Mouse (Mus musculus) Muller cell, postnatal 12 days (primary cell): ENCODE data around the gene Dapk2.

Source experiments
- DNase-seq: peaks from one replicate; pipeline ENCODE4 v3.0.0-alpha.2; 2015; ENCODE audit errors: inconsistent ontology term

Dapk2 gene

DNA sequence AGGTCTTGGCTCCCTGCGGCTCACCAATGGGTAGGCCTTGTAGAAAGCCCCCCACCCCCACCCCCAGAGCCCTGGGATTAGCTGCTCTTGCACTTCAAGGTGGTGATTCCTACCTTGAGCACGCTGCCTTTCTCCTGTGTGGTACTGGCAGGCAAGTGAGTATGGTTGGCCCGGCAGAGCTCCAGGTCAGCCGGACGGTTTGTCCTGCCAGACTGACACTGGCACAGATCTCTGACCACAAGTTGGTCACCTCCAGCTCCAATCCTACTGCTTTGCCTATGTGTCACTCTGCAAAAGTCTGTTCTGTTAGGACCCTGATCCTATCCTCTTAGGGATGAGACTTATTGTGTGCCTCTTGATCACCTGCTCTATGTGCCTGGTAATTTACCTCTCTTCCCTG, 26.5 kb downstream of the Dapk2 start:
- DNase-seq = no peak

DNA sequence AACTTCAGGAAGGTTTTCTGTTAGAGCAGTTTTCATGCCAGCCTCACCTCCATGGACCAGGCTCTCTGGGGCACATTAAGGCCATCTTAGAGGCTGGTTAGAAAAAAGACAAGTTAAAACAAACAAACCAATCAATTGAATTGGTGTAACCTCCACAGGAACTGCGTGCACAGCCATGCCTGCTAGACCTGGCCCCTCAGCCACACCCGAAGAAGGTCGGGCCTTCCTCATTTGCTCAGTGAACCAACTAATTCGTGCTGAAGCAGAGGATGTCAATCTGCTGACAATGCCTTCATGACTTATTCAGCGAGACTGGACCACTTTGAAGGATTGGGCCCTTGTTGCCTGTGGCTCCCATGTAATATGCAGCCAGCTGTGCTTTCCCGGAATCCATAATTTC, 28.4 kb downstream of the Dapk2 start:
- DNase-seq = no peak

DNA sequence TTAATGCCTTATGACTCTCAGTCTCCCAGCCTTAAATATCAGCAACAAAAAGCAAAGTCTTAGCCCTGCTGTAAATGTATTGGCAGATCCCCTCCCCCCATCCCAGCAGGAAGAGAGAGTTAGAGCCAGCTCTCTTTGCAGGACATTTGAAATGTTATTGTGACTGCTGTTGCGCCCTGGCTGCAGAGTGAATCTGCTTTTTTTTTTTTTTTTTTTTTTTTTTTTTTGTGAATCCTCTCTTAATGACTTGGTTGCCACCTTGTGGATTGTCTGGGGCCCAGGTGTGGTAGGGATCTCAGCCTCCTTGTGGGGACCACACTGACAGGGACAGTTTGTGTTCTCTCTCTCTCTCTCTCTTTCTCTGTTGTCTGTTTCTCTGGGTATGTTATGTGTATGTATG, 31.0 kb downstream of the Dapk2 start:
- DNase-seq = no peak

DNA sequence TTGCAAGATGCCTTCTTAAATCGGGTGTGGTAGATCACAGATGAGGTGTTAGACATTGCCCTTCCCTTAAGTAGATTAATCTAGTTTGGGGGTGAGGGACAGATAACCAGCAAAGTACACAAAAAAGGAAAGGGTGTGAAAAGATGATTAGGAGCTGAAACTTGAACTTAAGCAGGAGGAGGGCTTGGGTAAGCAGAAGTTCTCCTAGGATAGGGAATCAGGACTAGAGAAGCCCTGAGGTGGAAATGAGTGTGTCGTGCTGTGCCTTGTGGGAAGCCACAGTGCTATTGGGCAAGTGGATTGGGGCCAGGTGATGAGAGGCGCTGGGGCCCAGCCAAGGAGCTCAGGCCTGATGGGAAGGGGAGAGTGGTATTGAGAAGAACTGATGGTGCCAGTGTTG, 36.0 kb downstream of the Dapk2 start:
- no peak for DNase-seq

DNA sequence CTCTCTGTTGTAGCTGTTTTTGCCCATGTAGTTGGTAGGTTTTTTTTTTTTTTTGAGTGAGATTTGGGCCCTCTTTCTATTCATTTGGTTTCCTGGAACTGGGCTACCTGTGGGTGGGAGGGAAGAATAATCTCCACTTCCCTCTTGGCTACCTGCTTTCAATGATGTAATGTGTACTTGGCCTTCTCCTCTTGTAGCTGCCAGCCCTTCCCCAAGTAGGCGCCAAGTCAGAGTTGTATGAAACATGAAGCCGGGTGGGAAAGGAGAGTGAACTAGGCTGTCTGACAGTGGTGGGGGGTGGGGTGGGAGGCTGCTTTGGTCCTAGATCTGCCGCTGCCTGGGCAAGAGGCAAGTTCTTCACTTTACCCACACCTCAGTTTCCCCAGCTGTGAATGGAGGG, 38.5 kb downstream of the Dapk2 start:
- no peak for DNase-seq

DNA sequence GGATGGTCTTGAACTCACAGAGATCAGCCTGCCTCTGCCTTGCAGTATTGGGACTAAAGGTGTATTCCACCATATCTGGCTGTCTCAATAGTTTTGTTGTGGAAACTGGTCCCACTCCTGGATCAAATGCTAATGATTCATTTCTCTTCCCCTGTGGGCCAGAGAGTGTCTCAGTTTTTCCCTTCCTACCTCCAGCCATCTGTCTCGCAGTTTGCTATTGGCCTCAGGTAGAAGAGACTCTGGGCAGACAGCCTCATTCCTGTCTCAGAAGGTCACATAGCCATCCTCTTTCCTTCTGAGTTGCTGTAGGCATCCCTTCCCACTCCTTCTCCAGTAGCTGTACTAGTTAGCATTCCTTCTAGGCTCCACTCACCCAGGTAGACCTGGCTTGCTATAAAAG, 40.5 kb downstream of the Dapk2 start:
- DNase-seq = no peak

DNA sequence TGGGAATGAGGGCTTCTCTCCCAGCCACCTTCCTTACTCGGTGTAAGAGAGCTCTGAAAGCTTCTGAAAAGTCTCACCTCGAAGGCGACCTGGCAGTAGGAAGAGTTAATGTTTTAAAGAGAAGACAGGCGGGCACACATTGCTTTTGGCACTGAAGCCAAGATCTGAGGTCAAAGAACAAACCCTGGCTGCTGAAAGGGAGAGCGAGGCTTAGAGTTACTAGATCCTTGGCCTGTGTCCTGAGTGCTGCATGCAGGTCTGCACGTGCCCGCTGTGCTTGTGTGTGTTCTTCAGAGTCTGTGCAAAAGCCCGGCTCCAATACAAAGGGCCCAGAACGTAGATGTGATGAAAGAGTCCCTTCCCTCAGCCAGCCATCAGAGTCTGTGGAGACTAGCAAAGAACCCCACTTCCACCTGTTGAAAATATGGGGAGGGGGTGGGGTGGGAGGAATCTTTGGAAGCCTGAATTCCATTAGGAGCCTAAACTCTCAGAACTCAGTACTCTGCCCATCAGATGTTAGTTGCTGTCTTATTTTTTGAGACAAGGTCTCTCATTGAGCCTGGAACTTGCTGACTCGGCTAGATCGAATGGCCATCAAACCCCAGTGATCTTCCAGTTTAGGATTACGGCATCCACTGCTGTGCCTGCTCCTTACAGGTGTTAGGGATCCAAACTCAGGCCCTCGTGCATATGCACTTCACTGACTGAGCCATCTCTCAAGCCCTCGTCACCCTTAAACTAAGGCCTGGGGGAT, 41.8 kb downstream of the Dapk2 start:
- no peak for DNase-seq

DNA sequence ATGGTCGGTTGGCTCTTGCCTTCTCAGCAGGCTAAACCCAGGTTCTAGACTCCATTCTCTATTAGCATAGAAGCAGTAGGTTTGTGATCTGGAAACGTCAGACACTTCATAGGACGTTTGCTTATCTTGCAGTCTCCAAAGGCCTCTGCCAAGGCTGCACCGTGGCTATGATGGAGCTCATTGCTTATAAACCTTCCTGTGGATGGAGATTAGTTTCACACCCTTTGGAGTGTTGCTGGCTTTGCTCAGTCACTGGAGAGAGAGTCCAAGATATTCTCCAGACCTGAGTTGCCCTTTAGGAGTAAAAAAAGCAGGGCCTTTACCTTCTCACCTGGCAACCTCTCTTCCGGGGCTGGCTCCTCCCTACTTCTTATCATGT, 42.4 kb downstream of the Dapk2 start:
- DNase-seq = no peak

DNA sequence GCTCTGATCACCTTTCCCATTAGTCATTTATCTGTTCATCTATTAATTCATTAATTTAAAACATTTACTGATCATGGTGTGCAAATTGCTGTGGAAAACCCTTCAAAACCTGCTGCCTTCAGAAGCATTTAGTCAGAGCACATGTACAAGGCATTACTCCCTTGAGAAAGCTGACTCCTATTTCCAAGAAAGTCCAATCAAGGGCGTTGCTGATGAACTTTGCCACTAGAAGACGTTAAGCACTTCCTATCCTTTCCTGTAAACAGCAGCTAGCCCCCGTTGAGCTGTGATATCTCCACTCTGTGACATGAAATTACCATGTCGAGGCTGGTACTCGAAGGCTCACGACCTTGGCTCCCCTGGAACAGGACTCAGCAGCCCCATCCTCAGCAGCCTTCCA, 43.6 kb downstream of the Dapk2 start:
- DNase-seq = no peak

DNA sequence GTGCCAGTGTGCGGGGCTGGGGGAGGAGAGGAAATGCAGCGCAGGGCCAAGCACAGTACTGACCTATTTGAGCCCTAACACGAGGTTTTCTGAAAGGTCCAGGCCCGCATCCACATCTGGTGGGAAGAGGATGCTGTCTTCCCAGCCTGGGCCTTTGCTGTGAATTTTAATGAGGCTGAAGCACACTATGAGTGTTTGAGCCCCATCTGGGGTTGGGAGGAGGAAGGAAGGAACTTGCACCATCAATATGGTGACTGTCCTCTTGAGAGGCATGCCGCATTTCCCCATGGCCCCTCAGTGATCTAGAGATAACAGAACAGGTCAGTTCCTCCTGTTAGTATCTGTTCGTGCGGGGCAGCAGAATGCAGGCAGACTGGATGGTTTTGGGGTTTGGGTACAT, 44.4 kb downstream of the Dapk2 start:
- no peak for DNase-seq

DNA sequence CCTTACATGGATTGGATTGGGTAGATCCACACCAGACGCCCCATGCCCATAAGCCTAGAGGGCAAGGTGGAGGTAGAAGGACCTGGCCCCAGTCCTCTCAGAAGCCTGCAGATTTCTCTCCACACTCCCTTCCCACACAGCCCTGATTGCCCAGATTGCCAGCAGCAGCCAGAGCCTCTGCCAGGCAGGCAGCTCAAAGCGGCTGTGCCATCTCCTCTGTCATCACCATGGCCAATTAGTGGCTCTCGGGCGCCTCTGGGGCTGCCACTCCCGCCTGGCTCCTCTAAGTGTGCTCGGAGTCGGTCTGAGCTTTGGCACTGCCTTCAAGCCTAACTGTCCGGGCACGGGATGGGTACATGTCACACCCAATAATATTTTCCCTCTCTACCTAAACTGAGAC, 47.7 kb downstream of the Dapk2 start:
- DNase-seq = peak; percentile 46

DNA sequence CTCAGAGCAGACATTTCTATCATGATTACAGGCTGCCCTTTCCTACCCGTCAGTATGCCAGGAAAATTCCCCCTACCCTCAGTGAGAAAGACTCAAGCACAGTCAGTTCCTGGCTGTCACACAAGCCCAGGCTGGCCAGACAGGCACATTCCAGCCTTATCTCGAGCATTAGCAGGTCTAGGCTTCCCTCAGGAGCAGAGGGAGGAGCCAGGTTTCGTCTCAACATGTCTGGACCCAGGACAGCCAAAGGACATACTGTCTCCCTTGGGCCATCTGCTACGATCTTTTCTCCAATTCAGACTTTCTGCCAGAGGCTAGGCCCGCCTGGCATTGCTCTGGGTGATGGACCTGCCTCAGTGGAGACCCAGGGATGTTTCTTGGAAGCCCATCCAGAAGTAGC, 48.8 kb downstream of the Dapk2 start:
- DNase-seq = no peak

DNA sequence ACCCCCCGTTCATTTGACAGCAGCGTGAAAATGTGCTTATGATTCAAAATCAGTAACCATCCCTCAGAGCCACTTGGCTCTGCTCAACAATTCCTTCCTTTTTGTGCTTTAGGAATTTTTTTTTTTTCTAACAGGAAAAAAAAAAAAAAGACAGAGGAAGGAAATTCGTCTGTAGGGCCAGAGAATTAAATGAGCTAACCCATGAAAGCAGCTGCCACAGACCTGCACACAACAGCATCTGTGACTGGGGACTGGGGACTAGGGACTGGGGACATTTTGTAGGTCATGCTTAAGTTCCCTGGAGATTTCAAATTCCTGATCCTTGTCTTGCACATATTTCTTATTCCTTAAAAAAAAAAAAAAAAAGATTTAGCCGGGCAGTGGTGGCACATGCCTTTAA, 53.4 kb downstream of the Dapk2 start:
- peak; percentile 26 for DNase-seq

DNA sequence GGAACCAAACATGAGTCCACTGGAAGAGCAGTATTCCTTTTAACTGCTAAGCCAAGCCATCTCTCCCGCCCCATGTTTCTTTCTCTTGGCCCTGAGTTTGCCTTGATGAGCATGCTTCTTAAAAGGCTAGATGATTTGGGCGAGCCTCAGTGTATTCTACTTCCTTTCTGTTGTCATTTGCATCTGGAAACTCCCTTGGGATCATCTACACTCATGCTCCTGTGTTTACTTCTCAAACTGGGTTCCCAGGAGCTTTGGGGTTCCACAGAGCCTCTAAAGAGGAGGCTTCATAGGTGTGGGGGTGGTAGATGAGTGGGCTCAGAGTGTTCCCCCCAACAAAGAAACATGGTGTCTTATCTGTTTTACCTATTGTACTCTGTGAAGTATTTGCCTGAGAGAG, 54.1 kb downstream of the Dapk2 start:
- no peak for DNase-seq

DNA sequence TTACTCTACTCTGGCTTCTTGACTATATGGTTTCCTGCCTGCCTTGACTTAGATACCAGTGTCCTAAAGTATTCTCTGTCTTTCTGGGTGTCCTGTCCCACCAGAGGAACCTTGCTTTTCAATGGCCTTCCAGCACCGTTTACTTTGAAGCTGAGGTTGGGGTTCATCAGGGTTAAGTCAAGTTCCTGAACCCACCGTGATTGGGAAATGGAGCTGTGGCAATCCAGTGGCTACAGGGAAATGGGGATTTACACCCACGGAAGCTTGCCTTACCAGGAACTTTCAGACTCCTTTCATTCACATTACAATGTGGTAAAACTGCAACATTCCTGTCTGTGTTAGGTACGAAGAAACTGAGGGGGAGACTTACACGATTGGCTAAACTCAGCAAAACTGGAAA, 54.8 kb downstream of the Dapk2 start:
- DNase-seq = no peak

DNA sequence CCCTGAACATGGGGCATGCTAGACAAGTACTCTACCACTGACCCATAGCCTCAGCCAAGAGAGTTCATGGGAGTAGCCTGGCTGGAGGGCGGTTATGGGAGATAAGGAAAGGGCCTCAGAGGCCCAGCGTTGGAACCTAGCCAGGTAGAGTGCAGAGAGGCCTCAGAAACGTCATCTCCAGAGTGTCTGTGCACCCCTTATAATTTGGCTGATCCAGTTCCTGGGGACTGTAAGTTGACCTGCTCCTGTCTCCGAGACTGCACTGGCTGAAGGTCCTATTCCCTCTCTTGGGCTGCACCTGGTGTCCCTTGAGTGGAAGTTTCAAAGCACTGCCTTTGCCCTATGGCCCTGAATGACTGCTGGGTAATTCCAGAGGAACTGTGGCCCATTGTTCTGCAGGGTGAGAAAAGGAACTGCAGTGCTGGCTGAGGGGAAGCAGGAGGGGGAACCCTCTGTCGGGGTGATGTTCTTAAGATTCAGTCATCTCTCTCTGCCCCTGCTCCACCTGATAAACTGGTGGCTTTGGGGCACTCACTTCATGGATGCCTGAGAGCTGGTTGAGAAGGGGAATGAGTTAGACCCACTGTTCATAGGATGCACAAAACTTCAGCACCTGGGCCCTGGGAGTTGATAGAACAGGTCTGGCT, 55.5 kb downstream of the Dapk2 start:
- peak; percentile 33 for DNase-seq

DNA sequence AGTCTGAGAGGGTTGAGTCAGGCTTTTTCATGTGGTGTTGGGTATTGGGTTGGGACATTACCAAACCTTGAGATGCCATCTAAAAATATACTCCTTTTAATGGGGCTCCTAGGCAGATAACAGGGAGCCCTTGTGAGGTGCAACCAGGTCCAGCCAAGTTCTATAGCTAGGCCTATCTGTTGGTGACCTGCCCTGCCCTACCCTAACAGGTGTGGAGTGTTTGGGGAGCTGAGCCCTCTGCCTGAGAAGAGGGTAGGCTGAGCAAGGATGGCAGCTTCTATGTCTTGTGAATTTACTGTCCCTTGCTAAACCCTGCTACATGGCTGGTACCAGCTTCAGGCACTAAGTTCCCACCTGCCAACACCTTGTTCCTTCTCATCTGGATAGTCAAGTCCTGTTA, 57.5 kb downstream of the Dapk2 start:
- no peak for DNase-seq

DNA sequence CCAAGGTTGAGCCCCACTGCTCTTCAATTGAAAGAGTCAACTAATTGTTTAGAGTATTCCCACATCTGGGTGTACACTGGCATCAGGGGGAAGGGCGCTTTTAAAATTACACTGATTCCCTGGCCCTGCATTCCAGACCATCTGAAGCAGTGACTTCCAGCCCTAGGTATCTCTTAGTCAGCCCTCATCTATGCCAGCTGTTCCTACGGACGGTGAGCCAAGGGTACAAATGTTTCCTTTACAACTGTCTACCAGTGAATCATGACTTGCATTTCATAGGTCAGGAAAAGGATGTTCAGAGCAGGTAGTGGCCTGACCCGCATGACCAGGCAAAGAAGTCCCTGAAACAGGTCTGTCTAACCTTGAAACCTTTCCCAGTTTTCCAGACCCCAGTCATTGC, 59.9 kb downstream of the Dapk2 start:
- DNase-seq = no peak

DNA sequence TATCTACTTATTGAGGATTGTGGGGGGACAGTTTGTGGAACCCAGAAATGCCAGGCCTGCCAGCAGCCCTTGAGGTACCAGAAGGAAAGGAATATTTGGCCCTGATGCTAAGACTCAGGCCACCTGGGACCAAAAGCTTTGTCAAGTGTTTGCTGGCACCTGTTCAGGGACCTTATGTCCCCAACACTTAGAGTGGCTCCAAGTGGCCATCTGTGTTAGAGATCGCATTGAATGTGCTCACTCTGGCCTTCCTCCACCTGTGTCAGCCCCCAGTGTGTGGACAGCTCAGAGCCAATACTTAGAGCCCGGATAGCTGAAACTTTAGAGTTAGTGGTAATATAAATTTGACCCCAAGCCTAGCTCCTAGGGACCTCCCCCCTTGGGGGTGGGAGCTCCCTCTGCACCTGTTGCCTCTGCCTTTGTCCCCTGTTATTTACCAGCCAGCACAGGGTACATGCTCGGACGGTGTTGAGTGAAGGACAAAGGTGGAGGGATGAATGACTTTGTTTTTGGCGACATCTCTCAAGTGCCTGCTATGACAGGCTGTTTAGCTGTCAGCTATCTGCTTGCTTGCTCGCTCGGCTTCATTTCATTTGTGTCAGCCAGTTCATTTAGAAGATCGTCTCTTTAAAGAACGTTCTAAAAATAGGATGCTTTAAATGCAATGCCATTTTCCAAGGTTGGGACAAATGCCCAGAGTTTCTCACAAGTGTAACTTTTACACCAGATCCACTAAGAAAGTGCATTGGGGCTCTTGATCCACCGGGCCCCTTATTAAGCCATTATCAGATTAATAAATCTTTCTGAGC, 61.1 kb downstream of the Dapk2 start:
- no peak for DNase-seq

DNA sequence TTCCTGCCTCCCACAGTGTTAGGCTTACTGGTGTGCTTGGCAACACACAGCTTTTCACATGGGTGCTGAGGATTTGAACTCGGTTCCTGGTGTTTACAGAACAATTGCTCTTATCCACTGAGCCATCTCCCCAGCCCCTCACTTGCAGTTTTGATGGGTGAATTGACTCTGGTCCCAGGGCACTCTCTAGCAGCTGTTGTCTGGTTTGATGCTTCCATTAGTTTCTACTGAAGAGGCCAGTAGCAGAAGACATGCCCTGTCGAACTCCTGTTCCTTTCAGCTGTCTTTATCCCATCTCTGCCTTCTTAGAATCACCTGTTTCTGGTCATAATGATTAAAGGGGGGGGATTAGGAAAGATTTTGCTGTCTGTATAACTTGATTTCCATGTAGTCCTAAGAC, 65.8 kb downstream of the Dapk2 start:
- no peak for DNase-seq

DNA sequence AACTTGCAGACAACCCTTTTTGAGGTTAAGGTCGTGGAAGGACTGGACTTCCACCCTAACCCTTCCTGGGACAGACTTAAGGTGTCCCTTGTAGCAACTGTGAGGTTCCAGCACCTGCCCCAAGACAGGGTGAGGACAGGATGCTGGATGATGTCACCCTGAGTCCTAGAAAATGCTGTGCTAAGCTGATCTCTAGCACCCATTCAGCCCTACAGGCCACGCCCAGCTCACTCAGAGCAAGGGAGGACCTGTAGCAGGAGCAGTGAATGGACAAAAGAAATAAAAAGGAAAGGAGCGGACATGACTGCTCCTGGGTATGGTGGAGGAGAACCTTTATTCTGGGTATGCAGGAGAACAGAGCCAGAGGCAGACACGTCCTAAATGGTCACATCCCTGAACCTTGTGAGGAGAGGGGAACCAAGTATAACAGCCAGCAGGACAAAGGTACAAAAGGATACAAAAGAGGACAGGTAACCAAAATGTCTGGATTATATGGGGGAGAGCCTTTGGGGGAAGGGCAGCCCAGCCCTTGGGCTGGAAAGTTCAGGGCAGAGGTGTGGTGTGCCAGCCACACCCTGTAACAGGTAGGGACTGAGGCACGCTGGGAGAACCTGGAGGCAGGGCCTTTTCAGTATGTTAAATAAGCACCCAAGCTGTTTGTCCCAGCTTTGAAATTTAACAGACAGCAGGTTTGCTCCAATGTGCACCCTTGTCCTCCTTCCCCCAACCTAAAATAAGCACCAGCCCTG, 67.9 kb downstream of the Dapk2 start:
- no peak for DNase-seq

DNA sequence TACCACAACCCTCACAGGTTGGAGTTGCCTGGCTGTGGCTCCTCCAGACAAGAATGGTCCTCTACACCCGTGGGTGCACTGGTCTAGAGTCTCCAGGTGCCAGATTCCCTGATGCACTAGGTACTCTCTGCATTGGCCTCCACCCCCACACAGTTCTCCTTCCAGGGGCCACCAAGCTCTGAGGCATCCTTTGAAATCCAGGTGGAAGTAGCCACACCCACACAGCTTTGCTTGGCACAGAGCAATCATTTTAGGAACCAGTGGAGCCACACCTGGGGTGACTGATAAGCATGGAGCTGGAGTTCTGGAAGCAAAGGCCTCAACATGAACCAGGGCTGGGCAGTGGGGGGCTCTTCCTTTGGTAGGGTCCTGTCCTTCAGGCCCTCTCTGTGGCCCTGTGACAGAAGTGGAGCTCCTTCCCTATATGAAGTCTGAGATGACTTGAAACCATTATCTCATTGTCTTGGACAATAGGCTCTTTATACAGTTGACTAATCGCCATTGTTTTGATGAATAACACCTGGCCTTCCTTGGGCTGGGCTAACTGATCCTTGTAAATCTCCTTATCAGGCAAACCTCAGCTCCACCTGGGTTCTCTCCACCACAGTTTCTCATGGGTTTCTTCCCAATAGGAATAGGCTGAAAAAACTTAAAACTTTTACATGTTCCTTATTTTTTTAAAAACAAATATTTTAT, 70.6 kb downstream of the Dapk2 start:
- no peak for DNase-seq
